Mouse (Mus musculus) MEL (cell line): ENCODE measurements around the gene Gstp3. TPM values are rescaled to one million over a fixed set of nuclear protein-coding genes. Genes with fewer than 3 reads are reported as not detected.
"Not testable (repeated sequence)": the region's sequence is repeated elsewhere in the genome, so short reads cannot be mapped to it uniquely, and the experiment has no call there.

Experiments
- DNase-seq: peaks from one replicate; pipeline ENCODE4 v3.0.0; 2011; ENCODE audit warnings: low read depth, low spot score
- H3K27ac ChIP-seq: 2 replicates; pipeline ENCODE4 v1.5.1; 2012; ENCODE audit warnings: low read depth, mild to moderate bottlenecking, control low read depth, low read length, moderate library complexity; ENCODE audit not compliant: control insufficient read depth
- H3K27me3 ChIP-seq, 2 experiments: fragments of 150-350 bp in 1 of 2; sonication (generic) in 1 of 2; 2 replicates each; pipeline ENCODE4 v1.6.1; 2012; ENCODE audit warnings: low read length in 2 of 2, mild to moderate bottlenecking in 2 of 2, improper control_type of control experiment in 1 of 2, moderate library complexity in 1 of 2; ENCODE audit not compliant: insufficient read depth in 2 of 2, control insufficient read depth in 1 of 2
- H3K36me3 ChIP-seq, 2 experiments: 2 replicates each; pipeline ENCODE4 v1.6.1; 2012 to 2014; ENCODE audit warnings: low read length in 2 of 2, improper control_type of control experiment in 1 of 2, inconsistent platforms in 1 of 2, mild to moderate bottlenecking in 1 of 2; ENCODE audit not compliant: insufficient read depth in 2 of 2, control insufficient read depth in 1 of 2
- H3K4me1 ChIP-seq, 2 experiments: fragments of 150-350 bp in 1 of 2; sonication (generic) in 1 of 2; 2 replicates each; pipeline ENCODE4 v1.6.1; 2012; ENCODE audit warnings: low read length in 2 of 2, improper control_type of control experiment in 1 of 2, mild to moderate bottlenecking in 1 of 2; ENCODE audit not compliant: insufficient read depth in 2 of 2, control insufficient read depth in 1 of 2
- H3K4me3 ChIP-seq, 2 experiments: fragments of 150-350 bp in 1 of 2; sonication (generic) in 1 of 2; 2 replicates each; pipeline ENCODE4 v1.5.1; 2012; ENCODE audit warnings: low read depth in 2 of 2, low read length in 2 of 2, mild to moderate bottlenecking in 2 of 2, moderate library complexity in 2 of 2, control low read depth in 1 of 2, improper control_type of control experiment in 1 of 2; ENCODE audit not compliant: control insufficient read depth in 1 of 2, insufficient read depth in 1 of 2
- H3K79me2 ChIP-seq: 2 replicates; pipeline ENCODE4 v1.6.1; 2012; ENCODE audit warnings: mild to moderate bottlenecking, low read length, moderate library complexity; ENCODE audit not compliant: control insufficient read depth, poor library complexity, insufficient read depth
- H3K9ac ChIP-seq: 2 replicates; pipeline ENCODE4 v1.6.1; 2012; ENCODE audit warnings: low read depth, mild to moderate bottlenecking, control low read depth, low read length, moderate library complexity; ENCODE audit not compliant: control insufficient read depth, poor library complexity, severe bottlenecking
- H3K9me3 ChIP-seq: fragments of 150-350 bp; sonication (generic); replicated peaks from 2 replicates; pipeline ENCODE4 v1.6.1; 2012; ENCODE audit warnings: mild to moderate bottlenecking, low read length, improper control_type of control experiment, moderate library complexity; ENCODE audit not compliant: insufficient read depth
- E2F4 ChIP-seq: IDR thresholded peaks from 2 replicates; pipeline ENCODE4 v1.6.1; 2011; ENCODE audit warnings: low read depth, low read length, improper control_type of control experiment, borderline replicate concordance
- EP300 ChIP-seq, 2 experiments: IDR thresholded peaks; 2 replicates each; pipeline ENCODE4 v1.6.1; 2011; ENCODE audit warnings: improper control_type of control experiment in 2 of 2, low read length in 2 of 2, low read depth in 1 of 2, mild to moderate bottlenecking in 1 of 2
- ETS1 ChIP-seq: IDR thresholded peaks from 2 replicates; pipeline ENCODE4 v1.6.1; 2012; ENCODE audit warnings: low read depth, mild to moderate bottlenecking, inconsistent platforms, low read length, improper control_type of control experiment, moderate library complexity
- GABPA ChIP-seq: IDR thresholded peaks from 2 replicates; pipeline ENCODE4 v1.6.1; 2012; ENCODE audit warnings: low read depth, mild to moderate bottlenecking, inconsistent platforms, low read length, improper control_type of control experiment, moderate library complexity
- GATA1 ChIP-seq: IDR thresholded peaks from 2 replicates; pipeline ENCODE4 v1.6.1; 2011; ENCODE audit warnings: low read depth, low read length, improper control_type of control experiment
- HCFC1 ChIP-seq: IDR thresholded peaks from 2 replicates; pipeline ENCODE4 v1.6.1; 2012; ENCODE audit warnings: low read depth, mild to moderate bottlenecking, inconsistent platforms, low read length, improper control_type of control experiment, moderate library complexity
- MYB ChIP-seq: IDR thresholded peaks from 2 replicates; pipeline ENCODE4 v1.6.1; 2011; ENCODE audit warnings: mild to moderate bottlenecking, low read depth, low read length, improper control_type of control experiment
- MYC ChIP-seq: IDR thresholded peaks from 2 replicates; pipeline ENCODE4 v1.6.1; 2011; ENCODE audit warnings: low read depth, mild to moderate bottlenecking, low read length, improper control_type of control experiment, moderate library complexity
- NRF1 ChIP-seq: IDR thresholded peaks from 2 replicates; pipeline ENCODE4 v1.6.1; 2014; ENCODE audit warnings: low read depth, mild to moderate bottlenecking, inconsistent platforms, low read length, improper control_type of control experiment, moderate library complexity; ENCODE audit not compliant: poor library complexity, insufficient read depth, severe bottlenecking
- POLR2A ChIP-seq, 2 experiments: IDR thresholded peaks; 2 replicates each; pipeline ENCODE4 v1.6.1; 2011 to 2012; ENCODE audit warnings: low read length in 2 of 2, mild to moderate bottlenecking in 2 of 2, control low read depth in 1 of 2, improper control_type of control experiment in 1 of 2, low read depth in 1 of 2, moderate library complexity in 1 of 2; ENCODE audit not compliant: control insufficient read depth in 1 of 2, insufficient read depth in 1 of 2, poor library complexity in 1 of 2
- TAL1 ChIP-seq: IDR thresholded peaks from 2 replicates; pipeline ENCODE4 v1.6.1; 2012; ENCODE audit warnings: mild to moderate bottlenecking, inconsistent platforms, low read length, moderate library complexity, mixed read lengths
- TCF12 ChIP-seq: IDR thresholded peaks from 2 replicates; pipeline ENCODE4 v1.6.1; 2014; ENCODE audit warnings: low read depth, mild to moderate bottlenecking, inconsistent platforms, low read length, improper control_type of control experiment, moderate library complexity
- USF1 ChIP-seq: IDR thresholded peaks from 2 replicates; pipeline ENCODE4 v1.6.1; 2014; ENCODE audit warnings: low read depth, mild to moderate bottlenecking, inconsistent platforms, low read length, improper control_type of control experiment, moderate library complexity
- polyA plus RNA-seq, 2 experiments: library from polyadenylated mRNA; stranded (reverse) in 1 of 2; unstranded in 1 of 2; fragments of >175 nt in 1 of 2; fragments of >200 nt in 1 of 2; gene quantifications; 2 replicates each; pipeline versions ENCODE4 v1.2.1 to v1.2.4; 2012; ENCODE audit warnings: low replicate concordance in 2 of 2, low read depth in 1 of 2; ENCODE audit not compliant: insufficient read length in 2 of 2, insufficient read depth in 1 of 2, missing spikeins in 1 of 2
- total RNA-seq: library from RNA; depleted of rRNA; stranded (reverse); fragments of 300-350 nt; gene quantifications from 2 replicates; pipeline ENCODE4 v1.2.3, GENCODE M21; 2012

Gstp3 gene
- total and polyA plus RNA-seq, 3 experiments: 0.84 TPM; not detected in 2

DNA sequence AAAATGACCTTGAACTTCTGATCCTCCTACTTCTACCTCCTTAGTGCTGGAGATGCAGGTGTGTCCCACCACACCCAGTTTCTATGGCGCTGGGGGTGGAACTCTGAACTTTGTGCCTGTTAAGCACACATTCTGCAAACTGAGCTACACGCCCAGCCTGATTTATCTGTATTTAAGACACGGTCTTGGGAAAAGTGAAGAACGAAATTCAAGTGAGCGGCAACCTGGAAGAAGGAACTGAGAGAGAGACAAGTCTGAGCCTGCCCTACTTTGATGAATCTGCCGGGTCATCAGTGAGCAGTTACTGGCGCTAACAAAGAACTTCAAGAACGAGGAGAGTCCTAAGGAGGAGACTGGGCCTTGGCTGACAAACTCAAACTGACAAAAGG is 12.5 kb downstream of the Gstp3 start:
- TF ChIP-seq ETS1 (0 out of 2 replicates have a peak, but pooled peaks have one; percentile 8), HCFC1 (no peak)
- Histone ChIP-seq H3K27ac (peak overlapping the region; percentile 59), H3K36me3 (peaks cover 0 to 3% of the 10 kb centered on the region in 2 experiments; a peak in 1 of 4 replicates), H3K4me3 (no peak overlapping the region), H3K79me2 (no peaks in the 10 kb centered on the region), H3K27me3 (no peaks in the 10 kb centered on the region), H3K9ac (no peak overlapping the region), H3K9me3 (no peaks in the 10 kb centered on the region), H3K4me1 (peaks cover 0 to 7% of the 10 kb centered on the region in 2 experiments; a peak in 2 of 4 replicates)
- no peak for DNase-seq

DNA sequence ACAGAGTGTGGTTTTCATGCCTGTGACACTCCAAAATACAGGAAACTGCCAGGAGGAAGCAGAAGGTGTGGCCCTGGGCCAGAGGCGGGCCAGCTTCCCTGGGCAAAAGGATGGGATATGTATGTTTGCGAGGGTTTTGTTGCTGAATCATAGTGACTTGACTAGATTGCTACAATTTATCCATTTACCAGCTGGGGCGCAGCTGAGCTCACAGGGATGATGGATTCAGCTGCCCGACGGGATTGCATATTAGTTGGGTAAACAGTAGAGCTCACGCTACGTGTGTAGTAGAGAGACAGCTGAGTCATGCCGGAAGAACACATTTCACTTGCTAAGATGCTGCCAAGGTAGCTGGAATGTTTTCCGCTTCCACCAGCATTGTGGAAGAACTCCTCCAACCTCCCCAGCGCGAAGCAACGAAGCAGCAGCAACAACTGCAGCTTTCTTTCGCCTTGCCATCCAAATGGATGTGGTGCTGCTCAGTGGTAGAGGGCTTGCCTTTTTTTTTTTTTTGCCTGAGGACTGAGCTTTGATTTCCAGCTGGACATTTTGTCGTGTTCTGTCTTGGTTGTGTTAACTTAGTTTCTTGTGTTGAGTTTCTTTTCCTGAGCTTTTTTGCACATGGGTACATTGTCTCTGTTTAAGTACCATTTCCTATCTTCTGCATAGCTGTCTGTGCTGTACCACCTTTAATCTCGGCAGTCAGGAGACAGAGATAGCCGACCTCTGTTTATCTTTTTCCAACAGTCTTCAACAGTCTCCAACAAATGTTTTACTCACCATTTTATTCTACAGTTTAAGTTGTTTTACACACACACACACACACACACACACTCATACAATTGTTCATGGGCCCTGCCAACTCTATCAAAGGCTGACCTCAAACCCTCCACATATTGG is 13.2 kb downstream of the Gstp3 start, which contains the start of gene Gstp2:
Gstp2 (minus strand) TSS at position 58 of the 900 bp plus-strand sequence.
- no peaks in the 10 kb centered on the region for H3K9me3 ChIP-seq
- peak within 1 kb of the TSS; percentile 59 for H3K27ac ChIP-seq
- H3K27me3 ChIP-seq: no peaks in the 10 kb centered on the region
- H3K4me3 ChIP-seq: no peak within 1 kb of the TSS
- DNase-seq: no peak
- peaks cover 0 to 3% of the 10 kb centered on the region in 2 experiments; a peak in 1 of 4 replicates for H3K36me3 ChIP-seq
- no peaks in the 10 kb centered on the region for H3K79me2 ChIP-seq
- TF ChIP-seq GABPA: no peak
- peak; percentile 58 for TF ChIP-seq GATA1
- TF ChIP-seq TCF12: peak; percentile 69; the same call in 1 of the 2 replicates
- TF ChIP-seq TAL1: peak; percentile 47
- TF ChIP-seq EP300 (IDR thresholded peaks at IDR 0.05; ENCODE audit: low read depth in 1 of 2, low read length in 2 of 2): peak; percentile 21 to 74; a peak in 2 of 4 replicates
- TF ChIP-seq MYC: no peak
- no peak for TF ChIP-seq NRF1
- no peak for TF ChIP-seq USF1
- no peak for TF ChIP-seq HCFC1
- TF ChIP-seq MYB: peak; percentile 49; the same call in 1 of the 2 replicates
- no peak within 1 kb of the TSS for H3K9ac ChIP-seq
- H3K4me1 ChIP-seq: peaks cover 0 to 7% of the 10 kb centered on the region in 2 experiments; a peak in 2 of 4 replicates

DNA sequence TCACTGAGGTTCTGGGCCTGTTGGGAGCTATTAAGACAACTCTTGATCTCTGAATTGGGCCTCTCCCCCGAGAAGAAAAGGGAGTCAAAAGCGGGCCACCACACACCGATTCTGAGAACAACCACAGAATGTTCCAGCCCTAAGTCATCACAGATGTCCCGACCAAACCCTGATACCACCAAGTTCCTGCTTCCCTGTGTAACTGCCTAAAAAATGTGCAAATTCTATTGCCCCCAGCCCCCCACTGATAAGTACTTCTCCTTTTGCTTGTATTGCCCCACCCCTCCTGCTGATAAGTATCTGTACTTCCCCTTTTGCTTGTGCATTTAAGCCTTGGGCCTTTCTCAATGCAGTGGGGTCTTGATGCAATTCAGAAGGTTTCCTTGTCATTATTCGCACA is 15.3 kb downstream of the Gstp3 start:
- not testable (repeated sequence) for H3K4me1 ChIP-seq, H3K4me3 ChIP-seq
- peak overlapping the region; percentile 86 for H3K27ac ChIP-seq

More for the DNA sequence above, 15.3 kb downstream of the Gstp3 start:
- TF ChIP-seq GATA1: peak; percentile 80
- peak; percentile 61 to 87; a peak in 3 of 4 replicates for TF ChIP-seq EP300 (IDR thresholded peaks at IDR 0.05; ENCODE audit: low read depth in 1 of 2, low read length in 2 of 2)
- TF ChIP-seq POLR2A (IDR thresholded peaks at IDR 0.05; ENCODE audit: control insufficient read depth in 1 of 2, insufficient read depth in 1 of 2, low read depth in 1 of 2, low read length in 2 of 2, poor library complexity in 1 of 2): 0 out of 4 replicates have a peak, but pooled peaks of 1 of the 2 experiments have one; percentile 21
- peak; percentile 73 for TF ChIP-seq TAL1
- peak; percentile 70 for TF ChIP-seq TCF12
- 0 out of 2 replicates have a peak, but pooled peaks have one; percentile 18 for TF ChIP-seq E2F4
- TF ChIP-seq ETS1: peak; percentile 55
- not testable (repeated sequence) for H3K27me3 ChIP-seq, H3K79me2 ChIP-seq, H3K9ac ChIP-seq, H3K9me3 ChIP-seq, H3K36me3 ChIP-seq
- peak; percentile 92 for DNase-seq
